Mouse (Mus musculus): ENCODE measurements around the gene Fgf5.

- TF ChIP-seq GATA1 (IDR thresholded peaks at IDR 0.05; ENCODE audit: borderline replicate concordance, low read length) (no peak), FLI1 (IDR thresholded peaks at IDR 0.05; ENCODE audit: low read length) (no peak)
Measured at GRCm38 (mm10) chr5:98275318-98275818, 21.4 kb downstream of the Fgf5 start.

All from megakaryocyte, embryonic 14.5 days (primary cell).